9 mouse cellular contexts compared by ENCODE assay signal in genomic region chr4:31938416-31939106, GRCm38 (mm10). TPM values are rescaled to one million over a fixed set of nuclear protein-coding genes. Genes with fewer than 3 reads are reported as not detected.
DNase-seq lines count a peak whose midpoint lies in the region; ATAC-seq and TF ChIP-seq lines count a peak whose summit lies in the region.
"Had no signal": no experiment of that assay in that cellular context is flagged by ENCODE, and none has a peak within 500 bp of the region (broad histone marks: within the 10 kb centered on the region; RNA-seq: fewer than 3 reads in every experiment).

No protein-coding gene starts in this region.

- H3K27me3 ChIP-seq in kidney, postnatal 0 days (ENCODE audit: insufficient read depth, low read length): no peaks in the 10 kb centered on the region

- peak; percentile 61; the same call in 1 of the 2 replicates for ATAC-seq in kidney, postnatal 0 days (replicated peaks; ENCODE audit: low FRiP score, low read depth)

- peak; percentile 18 for DNase-seq in adrenal gland, postnatal 10 days
- DNase-seq in adrenal gland, adult 8-10 months: no peak
- DNase-seq in left cerebral cortex, postnatal 14 days (ENCODE audit: low spot score in 2 of 2): peak; percentile 62 to 68
- no peak for DNase-seq in left cerebral cortex, adult 8-10 months (ENCODE audit: low spot score in 2 of 2)
- DNase-seq in embryo, embryonic 11 days: peak; percentile 86
- peak; percentile 90 for DNase-seq in kidney, postnatal 0 days (ENCODE audit: low spot score)
- peak; percentile 85 for DNase-seq in retina, postnatal 1 day
- no peak for DNase-seq in ovary, adult 18-20 months (ENCODE audit: low spot score)

- H3K9ac ChIP-seq in kidney, postnatal 0 days (ENCODE audit: low read depth, low read length): no peak overlapping the region

- H3K9me3 ChIP-seq in kidney, postnatal 0 days (replicated peaks; ENCODE audit: low read length): no peaks in the 10 kb centered on the region

- H3K4me1 ChIP-seq in kidney, postnatal 0 days (replicated peaks; ENCODE audit: insufficient read depth, low read length): no peaks in the 10 kb centered on the region; the same call in 1 of the 2 replicates

- no peaks in the 10 kb centered on the region for H3K36me3 ChIP-seq in kidney, postnatal 0 days (ENCODE audit: insufficient read depth, low read length)

- intact Hi-C loops in left cerebral cortex, postnatal 14 days (cut with DNase I): no loop called here

- H3K4me3 ChIP-seq in kidney, postnatal 0 days (replicated peaks; ENCODE audit: low read depth, low read length): no peak overlapping the region

- H3K27ac ChIP-seq in kidney, postnatal 0 days: no peak overlapping the region
- H3K27ac ChIP-seq: macrophage had no signal

- TF ChIP-seq CTCF in kidney, postnatal 0 days (IDR thresholded peaks at IDR 0.05; ENCODE audit: low read depth): peak; percentile 84

- peak overlapping the region; percentile 25 for H3K4me2 ChIP-seq in kidney, postnatal 0 days (ENCODE audit: low read length)

- 19% methylated on average over 9 of the region's 9 CpGs for WGBS in kidney, postnatal 0 days

RNA-seq across cellular contexts. Expression of gene Map3k7, which starts 25.3 kb away (rescaled TPM):
- total RNA-seq in adrenal gland, postnatal 10 days (2021): 10 to 100 TPM; 36.6 to 43.3 TPM
- 10 to 100 TPM; 44.5 to 61.1 (median 56.4) TPM for total RNA-seq in adrenal gland, adult 8-10 months (2022)
- 10 to 100 TPM; 44.4 to 52.2 TPM for total RNA-seq in left cerebral cortex, postnatal 14 days (2021)
- 10 to 100 TPM; 33.3 to 42.1 (median 36.7) TPM for total RNA-seq in left cerebral cortex, adult 8-10 months (2022)
- polyA plus RNA-seq in kidney, postnatal 0 days (2015; fragmentation: Nextera tagmentation; extraction: Ambion mirVana): 20.7 and 21.8 TPM in 2 replicates

Comparison
In these comparisons a context has a peak if more than half of its experiments do, and no peak if none do; other contexts are left out.
1. DNase-seq: peak in adrenal gland, postnatal 10 days (single experiment), left cerebral cortex, postnatal 14 days (2 of 2), embryo, embryonic 11 days (single experiment), kidney, postnatal 0 days (single experiment) and retina, postnatal 1 day (single experiment); none in adrenal gland, adult 8-10 months (single experiment), left cerebral cortex, adult 8-10 months (0 of 2) and ovary, adult 18-20 months (single experiment).